Mouse (Mus musculus) WW6 (cell line): Measurements from ENCODE around the gene Foxf1.

Source experiments
- DNase-seq: peaks from one replicate; pipeline ENCODE4 v3.0.0-alpha.2; 2013; ENCODE audit warnings: low read depth, low spot score

Gene Foxf1

GRCm38 (mm10) chr8:121084210-121084951, at the start of gene Foxf1:
Foxf1 (plus strand) TSS chr8:121084386.
- no peak for DNase-seq

- DNase-seq, result no peak
These were observed 48.6 kb upstream of the Foxf1 start for GRCm38 (mm10) chr8:121035611-121036010.

DNA sequence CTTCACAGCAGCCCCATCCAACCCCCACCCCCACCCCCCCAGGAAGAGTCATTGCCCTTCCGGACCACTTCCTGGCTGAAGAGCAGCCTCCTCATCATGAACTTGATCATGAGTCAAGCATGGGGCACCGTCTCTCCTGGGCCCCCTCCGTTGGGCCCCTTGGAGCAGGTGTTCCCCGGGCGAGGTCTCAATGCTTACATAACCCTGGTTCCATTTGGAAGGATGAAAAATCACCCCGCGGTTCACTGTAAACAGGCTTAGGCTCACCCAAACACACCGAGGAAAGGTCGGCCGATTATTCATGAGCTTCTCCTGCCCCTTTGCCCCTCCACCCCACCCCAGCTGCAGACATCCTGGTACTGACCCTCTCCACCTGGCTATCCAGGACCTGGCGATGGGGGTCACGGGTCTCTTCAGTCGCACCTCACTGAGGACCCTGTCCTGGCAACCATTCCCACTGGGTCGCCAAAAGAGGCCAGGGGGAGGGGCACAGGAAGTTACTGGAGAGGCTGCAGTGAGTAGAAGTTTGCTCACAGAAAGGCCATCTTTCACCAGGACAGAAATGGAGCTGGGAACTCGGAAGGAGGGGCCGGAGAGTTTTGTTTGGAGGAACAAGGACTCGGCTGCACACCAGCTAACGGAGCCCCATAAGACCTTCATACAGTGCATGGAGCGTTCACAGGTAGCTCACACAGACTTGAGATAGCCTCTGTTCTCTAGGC, 40.3 kb upstream of the Foxf1 start:
- DNase-seq, result no peak

DNA sequence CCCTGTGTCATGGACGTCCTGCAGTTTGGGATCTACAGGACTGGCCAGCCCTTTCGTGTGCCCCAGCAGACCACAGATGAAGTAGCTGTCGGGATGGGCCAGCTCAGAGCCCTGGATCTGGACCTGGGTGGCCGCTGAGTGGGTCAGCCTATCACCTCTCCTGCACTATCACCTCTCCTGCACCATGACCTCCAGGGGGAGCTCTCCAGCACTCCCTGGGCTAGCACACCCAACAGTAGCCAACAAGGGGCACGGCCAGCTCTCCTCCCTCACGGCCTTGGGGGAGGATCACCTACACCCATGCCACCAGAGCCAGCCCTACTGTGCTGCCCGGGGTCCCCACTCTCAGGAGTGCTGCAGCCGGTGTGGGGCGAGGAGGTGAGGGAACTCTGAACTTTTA, 36.7 kb upstream of the Foxf1 start:
- no peak for DNase-seq

DNA sequence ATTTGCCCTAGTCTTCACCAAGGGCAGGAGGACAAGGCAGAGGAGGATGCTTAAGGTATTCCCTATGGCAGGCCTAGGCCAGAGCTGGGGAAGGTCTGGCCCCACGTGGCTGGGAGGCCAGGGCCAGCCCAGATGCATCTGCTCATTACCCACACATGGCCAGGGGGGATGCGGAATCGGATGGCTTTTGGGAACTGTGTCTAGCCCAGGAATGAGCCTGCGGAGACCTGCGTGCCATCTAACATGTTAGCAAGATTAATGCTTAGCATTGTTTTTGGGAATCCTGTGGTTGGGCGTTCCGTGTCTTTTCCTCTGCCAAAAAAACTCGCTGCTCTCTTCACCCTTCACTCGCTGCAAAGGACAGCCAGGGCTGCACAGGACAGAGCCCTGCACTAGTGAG, 26.1 kb upstream of the Foxf1 start:
- no peak for DNase-seq

DNA sequence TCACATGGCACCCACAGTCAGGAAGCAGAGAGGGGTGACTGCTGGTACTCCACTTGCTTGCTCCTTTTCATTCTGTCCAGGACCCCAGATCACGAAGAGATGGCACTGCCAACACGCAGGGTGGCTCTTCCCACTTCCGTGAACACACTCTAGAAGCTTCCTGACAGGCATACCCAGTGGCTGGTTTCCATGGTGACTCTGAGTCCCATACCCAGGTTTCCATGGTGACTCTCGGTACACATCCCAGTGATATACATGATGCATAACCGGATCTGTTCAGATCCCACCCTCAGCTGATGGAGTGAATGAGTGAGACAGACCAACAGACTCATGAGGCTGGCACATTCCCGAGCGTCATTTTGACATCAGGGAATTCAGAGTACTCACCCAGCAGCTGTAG, 25.1 kb upstream of the Foxf1 start:
- no peak for DNase-seq

DNA sequence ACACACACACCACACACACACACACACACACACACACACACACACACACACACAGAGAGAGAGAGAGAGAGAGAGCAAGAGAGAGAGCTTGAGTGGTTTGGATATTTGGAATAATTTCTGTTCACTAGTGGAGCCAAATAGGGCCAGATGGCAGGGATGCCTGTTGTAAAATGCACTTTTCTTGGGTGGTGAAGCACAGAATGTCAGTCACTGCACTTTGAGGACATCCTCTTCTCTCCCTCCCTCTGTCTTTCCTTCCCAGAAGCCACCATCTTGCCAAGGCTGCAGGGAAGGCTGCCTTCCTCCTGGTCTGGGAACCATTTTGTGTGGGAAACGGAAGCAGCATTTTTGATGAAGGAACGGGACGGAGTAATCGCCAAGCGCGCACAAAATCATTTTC, 21.7 kb upstream of the Foxf1 start:
- no peak for DNase-seq

DNA sequence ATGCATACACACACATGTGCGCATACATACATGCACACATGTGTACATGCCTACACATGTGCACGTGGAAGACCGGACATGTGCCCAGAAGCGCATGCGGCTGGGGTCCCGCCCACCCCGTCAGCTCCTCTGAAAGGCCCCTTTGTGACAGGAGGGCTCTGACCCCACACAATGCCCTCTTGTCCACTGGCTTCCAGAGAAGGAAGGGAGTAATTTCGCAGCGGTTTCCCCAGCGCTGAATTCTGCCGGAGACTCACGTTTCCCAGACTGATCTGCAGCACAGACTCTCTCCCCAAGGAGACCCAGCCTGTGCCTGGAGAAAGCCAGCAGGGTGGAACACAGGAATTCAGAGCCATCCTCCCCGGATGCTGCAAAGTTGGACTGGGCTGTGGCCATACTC, 20.5 kb upstream of the Foxf1 start:
- no peak for DNase-seq

DNA sequence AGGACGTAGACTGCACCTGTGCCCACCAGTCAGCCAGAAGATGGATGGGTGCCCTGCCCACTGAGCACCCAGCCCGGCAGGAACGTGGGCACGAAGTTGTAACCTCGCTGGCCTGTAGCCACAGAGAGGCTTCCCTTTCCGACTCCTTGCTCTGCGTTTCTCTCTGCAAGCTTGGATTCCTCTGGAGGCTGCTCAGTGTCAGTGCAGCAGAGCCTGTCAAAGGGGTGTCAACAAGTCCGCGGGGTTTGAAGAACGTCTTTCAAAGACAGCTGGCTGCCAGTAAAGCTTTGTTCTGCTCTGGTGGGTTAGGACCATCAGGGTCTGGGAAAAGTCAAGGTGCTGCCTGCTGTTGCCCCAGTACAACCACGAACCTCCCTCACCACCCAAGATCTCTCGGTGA, 12.7 kb upstream of the Foxf1 start:
- DNase-seq, result no peak

GRCm38 (mm10) chr8:121072406-121073130, 11.6 kb upstream of the Foxf1 start:
- DNase-seq, result no peak

DNA sequence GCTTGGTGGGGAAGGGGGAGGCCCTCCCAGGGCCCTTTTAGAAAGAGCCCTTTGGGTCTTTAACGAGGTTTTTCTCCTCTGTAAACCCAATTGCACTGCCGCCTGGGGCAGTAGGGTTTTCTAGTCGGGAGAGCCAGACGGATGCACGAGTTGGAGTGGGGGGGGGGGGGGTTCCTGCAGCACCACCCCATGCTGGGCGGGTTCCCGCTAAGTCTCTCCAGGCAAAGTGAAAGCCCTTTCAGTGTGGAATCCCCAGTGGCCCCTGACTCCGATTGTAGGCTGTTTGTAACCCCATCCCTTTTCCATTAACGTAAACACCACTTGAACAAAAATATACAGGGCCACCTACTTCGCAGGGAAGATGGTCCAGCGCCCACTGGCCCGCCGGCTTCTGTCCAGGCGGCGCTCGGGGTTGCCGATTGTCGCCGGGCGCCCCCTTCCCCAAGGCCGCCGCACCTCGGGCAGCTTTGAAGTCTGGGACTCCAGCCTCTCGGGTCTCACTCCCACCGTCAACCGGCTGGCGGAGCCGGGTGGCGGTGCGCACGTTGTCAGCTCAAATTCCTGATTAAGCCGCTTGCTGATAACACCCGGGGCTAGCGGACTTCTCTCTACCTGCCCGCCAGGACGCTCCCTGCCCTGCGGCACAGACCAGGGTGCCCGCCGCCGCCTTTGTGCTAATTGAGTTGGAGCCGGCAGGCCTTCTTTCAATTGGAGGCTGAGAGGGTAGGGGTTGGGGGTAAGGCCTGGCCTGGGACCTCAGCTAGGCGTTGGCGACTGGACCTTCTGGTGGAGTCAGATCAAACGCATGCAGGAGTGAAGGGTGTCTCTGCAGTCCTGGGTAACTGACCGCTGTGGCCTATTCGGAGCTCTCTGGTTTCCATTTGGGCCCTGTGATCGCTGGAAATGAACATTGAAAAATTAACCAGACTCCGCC, 10.7 kb upstream of the Foxf1 start:
- DNase-seq, result no peak

- no peak for DNase-seq
These were observed 9.9 kb upstream of the Foxf1 start for GRCm38 (mm10) chr8:121074108-121074847.

- no peak for DNase-seq
These were observed 9.4 kb upstream of the Foxf1 start for GRCm38 (mm10) chr8:121074848-121075145.

GRCm38 (mm10) chr8:121075936-121076335, 8.2 kb upstream of the Foxf1 start:
- no peak for DNase-seq

DNA sequence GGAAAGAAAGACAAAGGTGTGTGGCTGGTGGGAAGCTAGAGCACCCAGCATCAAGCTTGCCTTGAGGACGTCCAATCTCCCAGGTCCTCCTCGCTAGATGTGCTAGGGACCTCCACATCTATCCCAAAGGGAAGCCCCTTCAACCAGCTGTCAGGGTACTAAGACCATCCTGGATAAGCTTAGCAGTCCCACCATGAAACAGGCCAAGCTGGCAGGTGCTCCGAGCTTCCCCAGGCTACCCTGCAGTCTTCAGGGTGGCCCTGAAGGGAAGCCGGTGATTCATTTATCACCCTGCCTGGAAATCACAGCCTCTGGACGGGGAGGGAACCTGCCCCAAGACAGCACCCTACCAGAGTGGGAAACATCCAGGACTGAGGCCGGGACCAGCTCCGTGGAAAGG, 7.6 kb upstream of the Foxf1 start:
- DNase-seq, result no peak

DNA sequence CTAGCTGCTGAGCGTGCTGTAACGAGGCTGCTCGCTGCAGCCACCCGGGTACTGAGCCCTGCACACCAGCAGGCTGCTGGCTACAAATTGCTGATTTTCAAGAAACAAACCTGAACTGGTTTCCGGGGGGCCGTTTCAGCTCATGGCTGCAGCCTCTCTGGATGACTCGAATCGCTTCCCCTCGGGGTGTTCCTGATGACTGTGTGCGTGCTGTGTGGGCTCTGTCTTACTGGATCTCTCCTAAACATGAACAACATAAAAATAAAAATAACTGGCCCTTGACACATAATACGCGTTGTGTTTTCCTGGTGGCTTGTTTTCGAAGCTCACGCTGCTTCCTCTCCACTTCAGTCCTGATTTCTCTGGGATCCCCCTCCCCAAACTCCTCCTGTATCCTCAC, 5.5 kb upstream of the Foxf1 start:
- DNase-seq, result no peak

- no peak for DNase-seq
These were observed 5.0 kb upstream of the Foxf1 start for GRCm38 (mm10) chr8:121079201-121079600.

GRCm38 (mm10) chr8:121079944-121080343, 4.2 kb upstream of the Foxf1 start:
- no peak for DNase-seq

- no peak for DNase-seq
These were observed 3.7 kb upstream of the Foxf1 start for GRCm38 (mm10) chr8:121080361-121081090.

DNA sequence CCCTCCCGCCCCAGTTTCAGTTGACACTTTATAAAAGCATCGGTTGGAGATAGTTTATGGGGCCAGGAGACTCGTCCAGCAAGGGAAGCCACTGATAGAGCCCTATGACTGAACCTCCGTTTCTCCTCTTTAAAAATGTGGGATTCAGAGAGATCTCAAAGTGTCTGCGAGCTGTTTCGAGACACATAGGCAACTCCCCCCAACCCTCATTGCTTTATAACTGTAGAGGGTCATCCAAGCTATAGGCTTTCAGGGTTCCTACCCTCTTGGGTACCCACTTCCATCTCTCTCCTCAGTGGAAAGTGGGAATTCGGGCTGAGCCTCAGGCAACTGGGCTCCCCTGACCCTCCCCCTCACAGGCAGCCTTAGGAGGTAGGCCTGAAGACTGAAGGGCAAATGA, 2.8 kb upstream of the Foxf1 start:
- no peak for DNase-seq
